Mouse (Mus musculus): ENCODE measurements around the gene Luzp1.

The Luzp1 gene

DNA sequence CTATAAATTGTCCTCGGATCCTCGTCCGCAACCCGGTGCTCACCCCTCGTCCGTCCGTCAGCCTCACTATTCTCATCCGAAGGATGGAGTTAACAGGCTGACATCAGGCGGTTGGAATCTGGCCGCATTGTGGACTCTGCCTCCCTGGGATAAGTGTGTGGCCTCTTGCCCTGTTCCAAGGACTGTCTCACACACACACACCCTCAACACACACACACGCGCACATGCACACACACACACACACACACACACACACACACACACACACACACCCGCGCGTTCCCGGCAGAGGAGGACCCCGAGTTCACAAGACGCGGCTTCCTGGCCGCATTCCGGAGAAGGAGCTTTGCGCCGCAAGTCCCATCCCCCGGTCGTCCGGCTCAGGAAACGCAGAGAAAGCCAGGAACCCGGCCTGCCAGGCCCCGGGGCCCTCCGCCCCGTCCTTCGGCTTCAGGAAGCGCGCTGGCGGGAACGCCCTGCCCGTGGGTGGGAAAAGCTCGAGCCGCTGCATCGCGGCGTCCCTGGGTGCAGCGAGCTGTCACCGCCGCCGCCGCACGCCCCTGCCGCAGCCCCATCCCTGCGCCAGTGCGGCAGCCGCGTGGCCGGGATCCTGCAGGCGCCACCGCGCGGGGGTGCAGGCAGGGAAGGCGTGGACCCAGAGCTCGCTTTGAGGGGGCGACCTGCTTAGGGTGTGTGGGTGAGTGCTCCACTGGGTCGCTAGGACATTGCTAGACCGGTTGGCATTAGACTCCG lies 7.3 kb upstream of the Luzp1 start, which contains the start of gene 6030445D17Rik:
6030445D17Rik (plus strand) TSS at position 165 of the 753 bp plus-strand sequence.
- 1% methylated on average over 60 of the region's 64 CpGs for WGBS

DNA sequence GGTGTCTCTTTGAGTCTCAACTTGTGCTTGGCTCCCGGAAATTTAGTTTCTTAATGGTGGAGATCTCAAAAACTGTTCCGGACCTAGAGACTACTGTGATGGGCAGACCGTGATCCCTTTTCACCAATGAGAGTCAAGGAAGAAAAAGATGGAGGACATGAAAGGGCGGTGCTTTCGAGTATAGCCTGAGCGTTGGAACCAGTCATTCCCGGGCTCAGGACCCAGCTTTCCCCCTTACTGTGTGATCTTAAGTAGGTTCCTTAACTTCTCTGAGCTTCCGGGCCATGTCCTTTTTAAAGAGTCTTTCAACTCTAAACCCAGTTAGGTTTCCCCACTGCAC lies 6.8 kb upstream of the Luzp1 start:
- WGBS = 3% methylated on average over 8 of the region's 8 CpGs

DNA sequence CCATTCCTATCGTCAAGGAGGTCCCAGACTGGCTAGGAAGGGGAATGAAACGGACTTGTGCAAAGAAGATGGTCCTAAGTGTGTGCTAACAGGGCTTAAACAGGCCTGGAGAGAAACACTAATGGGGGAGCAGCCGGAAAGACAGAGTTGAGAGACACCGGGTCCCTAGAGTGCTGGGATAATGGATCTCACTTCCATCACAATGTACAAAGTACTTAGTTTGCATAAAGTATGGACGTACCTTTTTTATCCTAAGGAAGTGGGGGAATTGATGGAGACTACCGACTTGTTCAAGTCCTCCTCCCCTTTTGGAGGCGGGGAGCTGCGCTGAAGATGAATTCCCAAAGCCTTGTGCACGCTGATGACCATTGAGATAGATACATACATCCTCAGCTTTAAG lies 6.1 kb upstream of the Luzp1 start:
- 67% methylated on average over 9 of the region's 9 CpGs for WGBS

DNA sequence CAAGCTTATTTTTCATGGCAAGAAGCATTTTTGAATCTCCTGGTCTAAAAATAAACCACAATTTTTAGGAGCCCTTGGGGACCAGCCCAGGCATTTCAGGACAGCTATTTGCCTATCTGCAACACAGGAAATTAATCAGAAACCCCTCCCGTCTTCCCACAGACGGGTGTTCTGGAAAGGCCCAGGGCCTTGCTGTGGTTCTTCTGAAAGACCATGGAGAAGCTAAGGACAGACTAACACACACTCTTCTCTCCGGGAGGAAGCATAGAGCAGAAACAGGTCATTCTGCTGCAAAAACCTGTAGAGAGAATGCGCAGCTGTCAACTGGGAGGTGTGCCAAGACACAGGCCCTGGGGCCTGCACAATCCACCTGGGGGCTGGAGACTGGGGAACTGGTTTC lies 3.3 kb upstream of the Luzp1 start:
- WGBS = 49% methylated on average over 4 of the region's 4 CpGs

DNA sequence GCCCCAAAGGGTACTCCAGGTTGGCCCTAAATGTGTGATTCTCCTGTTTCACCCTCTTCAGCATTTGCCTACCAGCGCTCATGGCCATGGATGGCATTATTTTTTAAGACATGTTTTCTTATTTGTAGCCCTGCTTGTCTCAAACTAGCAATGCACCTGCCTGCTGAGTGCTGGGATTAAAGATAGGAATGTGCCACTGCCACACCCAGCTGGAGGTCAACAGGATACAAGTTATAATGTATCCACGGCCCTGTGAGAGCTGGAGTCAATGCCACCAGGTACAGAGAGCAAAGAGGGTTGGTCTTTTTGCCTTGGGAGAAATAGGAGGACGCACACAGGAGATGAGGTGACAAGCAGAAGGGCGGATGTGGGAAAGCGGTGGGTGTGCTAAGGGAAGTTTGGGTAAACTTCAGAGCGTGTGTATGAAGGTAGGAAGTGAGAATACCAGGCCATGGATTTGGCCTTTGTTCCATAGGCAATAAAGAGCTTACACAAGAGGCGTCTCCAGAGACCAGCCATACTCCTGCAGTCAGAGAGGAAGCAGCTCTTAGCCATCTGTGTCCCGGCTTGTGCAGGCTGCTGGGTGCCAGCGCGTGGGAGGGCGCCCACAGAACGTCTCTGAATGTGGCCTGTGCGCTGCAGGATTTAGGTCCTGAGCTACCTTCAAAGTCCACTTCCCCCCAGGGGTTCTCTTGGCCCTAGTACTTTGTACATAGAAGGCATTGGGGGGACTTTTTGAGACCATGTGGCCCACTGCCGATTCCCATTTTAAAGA lies 821 bp upstream of the Luzp1 start:
- 43% methylated on average over 14 of the region's 14 CpGs for WGBS

DNA sequence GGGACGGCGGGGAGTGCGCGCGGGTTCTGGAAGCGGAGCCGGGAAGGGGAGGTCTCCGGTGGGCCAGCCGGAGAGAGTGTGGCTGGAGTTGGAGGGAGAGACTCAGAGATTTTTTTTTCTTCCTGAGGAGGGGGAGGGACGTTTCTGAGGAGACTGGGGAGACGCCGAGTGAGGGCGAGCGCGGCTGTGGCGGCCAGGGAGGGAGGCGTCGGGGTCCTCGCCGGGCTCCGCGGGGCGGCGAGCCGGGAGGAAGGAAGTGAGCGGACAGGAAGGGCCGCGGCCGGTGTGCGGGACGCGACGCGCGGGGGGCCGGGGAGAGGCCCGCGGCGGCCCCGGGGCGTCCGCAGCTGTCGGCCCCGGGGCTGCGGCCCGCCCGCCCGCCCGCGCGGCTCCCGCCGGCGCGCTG lies 383 bp downstream of the Luzp1 start:
- under 1% methylated on average over 37 of the region's 55 CpGs for WGBS

DNA sequence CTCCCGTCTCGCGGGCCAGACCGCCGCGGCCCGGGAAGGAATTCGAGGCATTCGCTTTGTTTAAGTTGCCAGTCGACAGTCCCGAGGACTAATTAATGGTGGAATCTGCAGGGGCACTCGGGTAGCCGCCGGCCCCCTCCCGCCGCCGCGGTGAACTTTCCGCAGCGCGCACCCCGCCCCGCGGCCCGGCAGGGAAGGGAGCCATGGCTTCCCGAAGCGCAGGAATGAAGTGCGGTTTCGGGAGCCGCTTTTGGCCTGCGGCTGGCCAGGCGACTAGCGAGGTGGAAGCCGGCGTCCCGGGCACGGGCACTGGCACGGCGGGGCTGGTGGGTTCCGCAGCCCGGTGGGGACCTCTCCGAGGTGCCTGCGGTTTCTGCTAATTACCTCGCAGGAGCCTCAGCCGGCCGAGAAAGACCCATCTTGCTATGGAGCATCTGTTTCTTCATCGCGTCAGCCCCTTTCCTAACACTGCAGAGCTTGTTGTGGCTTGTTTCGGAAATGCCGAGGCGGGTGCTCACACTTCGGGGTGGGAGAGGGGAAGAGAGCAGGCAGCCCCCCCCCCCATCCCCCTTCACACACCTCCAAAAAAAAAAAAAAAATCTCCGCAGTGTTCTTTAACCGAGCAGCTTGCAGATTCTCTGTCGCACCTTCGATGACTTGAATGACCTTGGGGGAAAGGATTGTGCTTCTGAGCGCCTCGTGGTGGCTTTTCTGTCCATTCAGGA lies 948 bp downstream of the Luzp1 start:
- under 1% methylated on average over 58 of the region's 58 CpGs for WGBS

DNA sequence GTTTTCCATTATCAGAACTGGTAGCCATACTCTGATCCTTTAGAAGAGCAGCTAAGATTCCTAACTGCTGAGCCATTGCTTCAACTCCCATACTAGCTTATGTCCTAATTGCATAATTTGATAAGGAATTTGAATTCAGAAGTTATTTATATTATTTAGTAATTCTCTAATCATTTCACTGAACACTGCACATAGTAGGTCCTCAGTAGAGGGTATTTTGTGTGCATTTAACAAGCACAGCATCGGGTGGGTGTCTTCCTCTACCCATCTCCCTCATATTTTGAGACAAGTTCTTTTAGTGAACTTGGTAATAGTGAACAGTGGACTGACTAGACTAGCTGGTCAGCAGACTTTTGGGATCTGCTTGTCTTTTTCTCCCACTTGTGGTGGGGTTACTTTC lies 7.1 kb downstream of the Luzp1 start:
- WGBS = 95% methylated on average over 1 of the region's 1 CpGs

DNA sequence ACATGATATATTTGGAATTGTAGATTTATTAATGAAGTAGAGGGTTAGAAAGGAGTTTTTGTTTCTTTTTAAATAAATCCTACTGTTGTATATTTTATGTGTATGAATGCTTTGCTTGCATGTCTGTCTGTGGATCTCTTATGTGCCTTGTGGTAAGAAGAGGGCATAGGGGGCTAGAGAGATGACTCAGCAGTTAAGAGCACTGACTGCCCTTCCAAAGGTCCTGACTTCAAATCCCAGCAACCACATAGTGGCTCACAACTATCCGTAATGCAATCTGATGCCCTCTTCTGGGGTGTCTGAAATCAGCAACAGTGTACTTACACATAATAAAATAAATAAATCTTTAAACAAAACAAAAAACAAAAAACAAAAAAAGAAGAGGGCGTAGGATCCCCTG lies 17.0 kb downstream of the Luzp1 start:
- WGBS = 90% methylated on average over 2 of the region's 2 CpGs

DNA sequence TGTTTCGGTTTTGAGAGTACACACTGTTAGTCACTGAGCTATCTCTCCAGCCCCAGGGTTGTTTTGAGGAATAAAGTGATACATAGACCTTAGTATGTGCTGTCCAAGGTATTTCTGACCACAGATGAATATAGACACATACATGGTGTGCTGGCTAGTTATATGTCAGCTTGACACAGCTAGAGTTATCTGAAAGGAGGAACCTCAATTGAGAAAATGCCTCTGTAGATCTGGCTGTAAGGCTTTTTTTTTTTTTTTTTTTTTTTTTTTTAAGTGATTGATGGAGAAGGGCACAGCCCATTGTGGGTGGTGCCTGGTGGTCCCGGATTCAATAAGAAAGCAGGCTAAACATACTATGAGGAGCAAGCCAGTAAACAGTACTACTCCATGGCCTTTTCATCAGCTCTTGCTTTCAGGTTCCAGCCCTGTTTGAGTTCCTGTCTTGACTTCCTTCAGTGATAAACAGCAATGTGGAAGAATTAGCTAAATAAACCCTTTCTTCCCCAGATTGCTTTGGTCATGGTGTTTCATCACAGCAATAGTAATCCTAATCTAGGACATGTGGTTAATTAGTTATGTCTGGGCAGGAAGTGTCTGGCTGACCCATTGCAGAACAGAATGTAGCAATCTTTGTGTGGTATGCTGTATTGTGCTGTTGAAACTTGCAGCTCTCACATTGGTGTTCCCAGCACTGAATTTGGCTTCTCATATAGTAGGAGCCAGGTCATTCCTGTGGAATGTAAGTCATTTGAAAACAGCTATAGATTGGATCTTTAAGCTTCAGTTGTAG lies 36.1 kb downstream of the Luzp1 start:
- 46% methylated on average over 2 of the region's 2 CpGs for WGBS

DNA sequence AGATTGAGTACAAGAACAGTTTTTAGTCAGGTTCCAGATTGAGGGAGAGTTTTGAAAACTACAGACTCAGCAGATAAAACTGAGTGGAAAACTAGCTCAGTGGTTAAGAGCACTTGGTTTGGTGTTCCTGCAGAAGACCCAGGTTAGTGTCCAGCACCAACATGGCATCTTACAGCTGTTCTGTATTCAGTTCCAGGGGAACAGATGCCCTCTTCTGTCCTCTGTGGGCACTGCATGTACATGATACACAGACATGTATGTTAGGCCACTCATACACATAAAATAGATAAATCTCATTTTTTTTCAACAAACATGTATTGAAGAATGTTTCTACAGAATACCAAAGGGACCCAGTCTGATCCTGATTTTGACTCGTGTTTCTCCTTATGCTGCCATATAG lies 40.3 kb downstream of the Luzp1 start:
- 86% methylated on average over 1 of the region's 1 CpGs for WGBS

DNA sequence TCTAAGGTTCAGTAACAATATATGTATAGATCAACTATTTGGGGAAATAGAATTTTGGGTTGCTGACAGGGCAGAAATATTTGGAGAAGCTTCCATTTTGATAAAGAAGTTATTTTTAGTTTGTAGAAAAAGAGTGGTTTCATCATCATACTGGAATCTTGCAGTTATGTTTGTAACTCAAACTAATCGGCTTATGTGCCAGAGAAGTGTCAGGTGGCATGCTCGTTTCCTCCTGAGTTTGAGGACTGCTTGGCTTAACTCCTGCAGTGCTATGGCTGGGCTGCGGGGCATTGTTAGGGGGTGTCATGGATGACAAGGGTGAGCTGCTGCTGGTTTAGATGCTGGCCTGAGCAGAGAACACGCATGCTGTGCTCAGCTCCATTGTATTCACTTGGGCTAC lies 42.1 kb downstream of the Luzp1 start:
- WGBS = 51% methylated on average over 4 of the region's 4 CpGs

DNA sequence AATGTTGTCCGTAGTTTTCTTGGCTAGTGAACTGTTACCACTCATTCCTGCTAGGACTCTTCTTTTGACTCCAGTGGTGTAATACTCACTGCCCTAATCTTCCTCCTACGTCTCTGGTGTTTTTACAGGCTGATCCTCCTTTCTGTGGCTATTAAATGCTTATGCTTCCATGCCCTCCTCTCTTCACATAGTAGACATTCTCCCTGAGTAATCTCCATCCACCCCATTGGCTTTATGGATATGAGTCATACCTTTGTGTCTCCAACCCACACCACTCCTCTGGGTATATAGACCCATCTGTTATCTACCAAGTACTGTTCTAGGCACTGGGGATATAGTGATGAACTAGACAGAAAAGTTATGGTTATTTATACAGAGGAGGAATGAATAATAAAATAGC lies 48.6 kb downstream of the Luzp1 start:
- WGBS = 76% methylated on average over 2 of the region's 2 CpGs

DNA sequence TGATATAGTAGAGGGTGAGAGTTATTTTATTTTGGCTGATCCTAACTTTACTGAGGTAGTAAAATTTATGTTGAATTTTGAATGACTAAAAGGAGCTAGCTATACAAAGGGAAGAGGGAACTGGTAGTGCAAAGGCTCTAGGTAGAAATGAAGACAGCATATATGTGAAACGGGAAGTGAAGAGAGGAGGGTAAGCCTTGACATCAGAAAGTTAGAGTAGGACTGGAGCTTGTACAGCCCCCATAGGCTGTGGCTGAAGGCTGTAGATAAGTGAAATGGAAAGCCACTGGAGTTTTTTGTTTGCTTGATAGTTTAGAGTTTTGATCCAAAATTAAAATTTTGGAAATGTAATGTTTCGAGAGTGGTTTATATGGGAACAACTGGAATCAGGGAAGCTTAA lies 49.0 kb downstream of the Luzp1 start:
- 79% methylated on average over 2 of the region's 2 CpGs for WGBS

DNA sequence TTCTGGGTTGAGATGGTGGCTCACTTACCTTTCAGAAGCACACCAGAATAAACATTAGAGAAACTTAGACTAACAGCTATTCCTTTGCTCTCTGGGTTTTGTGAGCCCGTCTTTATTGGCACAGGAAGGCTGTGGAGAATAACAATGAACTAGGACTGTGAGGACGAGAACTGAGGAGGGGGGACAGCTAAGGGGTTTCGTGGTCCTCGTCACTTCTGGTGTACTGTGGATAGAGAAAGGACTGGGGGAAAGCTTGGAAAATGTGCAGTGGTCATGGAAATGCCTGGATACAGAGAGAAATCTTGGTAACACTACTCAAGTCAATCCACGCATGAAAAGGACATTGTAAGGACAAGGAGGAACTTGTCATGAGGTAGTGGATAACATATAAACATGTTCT lies 52.3 kb downstream of the Luzp1 start:
- WGBS = 68% methylated on average over 5 of the region's 5 CpGs

DNA sequence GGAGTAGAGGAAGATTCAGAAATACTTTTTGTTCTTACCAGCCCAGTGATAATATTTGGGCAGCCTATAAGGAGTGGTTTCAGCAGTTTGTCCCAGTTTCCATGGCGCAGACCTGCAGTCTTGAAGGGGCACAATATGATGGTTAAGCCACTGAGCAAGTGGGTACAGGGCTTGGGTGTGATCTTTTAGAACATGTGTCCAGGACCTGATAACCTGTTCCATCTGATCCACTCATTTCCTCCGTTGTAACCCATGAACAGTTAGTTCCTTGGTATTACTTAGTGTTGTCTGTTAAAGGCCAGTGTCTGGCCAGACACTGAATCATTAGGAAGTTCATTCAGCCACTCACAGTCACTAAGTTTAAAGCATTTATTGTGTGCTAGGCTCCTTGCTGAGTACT lies 54.7 kb downstream of the Luzp1 start:
- WGBS = 85% methylated on average over 2 of the region's 2 CpGs

DNA sequence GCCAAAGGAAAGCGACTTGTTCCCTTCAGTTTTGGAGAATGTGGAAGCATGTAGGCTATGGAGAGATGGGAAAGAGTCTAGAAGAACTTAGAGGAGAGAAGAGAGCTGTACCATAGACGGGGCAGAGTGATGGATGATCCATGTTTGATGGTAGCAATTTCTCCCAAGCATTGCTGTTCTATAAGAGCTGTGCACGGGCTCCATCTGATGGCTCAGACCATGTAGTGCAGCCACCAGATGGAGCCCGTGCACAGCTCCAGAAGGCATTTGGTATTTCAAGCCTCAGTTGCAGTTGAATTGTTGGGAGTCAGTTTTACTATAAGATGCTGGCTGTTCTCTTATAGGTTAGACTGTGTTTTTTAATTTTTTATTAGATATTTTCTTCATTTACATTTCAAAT lies 56.9 kb downstream of the Luzp1 start:
- 15% methylated on average over 4 of the region's 4 CpGs for WGBS

DNA sequence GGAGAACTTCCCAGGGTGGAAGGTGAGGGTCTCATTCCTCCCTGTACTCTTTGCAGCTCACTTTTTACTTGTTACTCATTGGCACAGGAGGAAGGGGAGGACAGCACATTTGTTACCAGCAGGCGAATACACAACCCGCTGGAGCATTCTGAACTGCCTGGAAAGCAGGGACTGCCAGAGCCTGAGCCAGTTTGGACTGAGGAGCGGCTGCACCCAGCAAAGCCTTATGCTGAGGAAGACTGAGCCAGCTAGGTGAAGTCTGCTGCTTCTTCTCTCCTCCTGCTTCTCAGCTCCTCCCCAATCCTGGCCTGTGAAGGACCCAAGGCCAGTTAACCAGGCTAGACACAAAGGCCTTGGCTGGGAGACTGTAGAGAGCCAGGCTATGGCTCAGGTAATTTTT lies 75.6 kb downstream of the Luzp1 start:
- WGBS = 65% methylated on average over 3 of the region's 3 CpGs

DNA sequence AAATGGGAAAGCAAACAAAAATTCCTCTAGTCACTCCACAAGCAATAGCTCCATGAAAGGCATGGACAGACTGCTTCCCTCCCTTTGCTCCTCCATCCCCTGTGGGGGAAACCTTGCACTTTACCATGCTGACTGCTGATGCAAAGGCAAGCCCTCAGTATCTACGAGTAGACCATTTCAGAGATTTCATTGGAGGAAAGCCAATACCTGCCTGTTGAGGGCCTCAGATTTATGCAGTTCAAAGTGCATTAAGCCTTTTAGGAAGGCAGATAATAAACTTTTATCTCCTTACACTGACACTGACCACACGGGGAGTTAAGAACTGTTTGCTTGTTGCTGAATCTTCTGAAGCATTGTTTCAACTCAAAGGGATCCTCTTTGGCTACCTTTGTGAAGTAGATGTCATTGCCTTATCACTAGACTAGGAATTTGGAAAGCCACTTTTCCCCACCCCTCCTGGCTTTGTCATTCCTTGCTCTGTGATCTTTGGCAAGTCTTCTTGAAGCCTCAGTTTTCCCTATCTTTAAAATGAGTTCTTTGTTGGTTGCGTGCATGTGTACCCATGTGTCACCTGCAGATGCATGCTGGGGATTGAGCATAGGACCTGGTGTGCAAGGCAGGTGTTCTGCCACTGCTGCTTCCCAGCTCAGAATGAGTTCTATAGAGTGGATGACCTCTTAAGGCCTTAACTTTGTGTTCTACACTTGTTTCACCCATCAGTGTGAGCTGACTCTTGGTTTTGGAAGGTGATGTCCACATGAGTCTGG lies 76.9 kb downstream of the Luzp1 start:
- 64% methylated on average over 3 of the region's 3 CpGs for WGBS

DNA sequence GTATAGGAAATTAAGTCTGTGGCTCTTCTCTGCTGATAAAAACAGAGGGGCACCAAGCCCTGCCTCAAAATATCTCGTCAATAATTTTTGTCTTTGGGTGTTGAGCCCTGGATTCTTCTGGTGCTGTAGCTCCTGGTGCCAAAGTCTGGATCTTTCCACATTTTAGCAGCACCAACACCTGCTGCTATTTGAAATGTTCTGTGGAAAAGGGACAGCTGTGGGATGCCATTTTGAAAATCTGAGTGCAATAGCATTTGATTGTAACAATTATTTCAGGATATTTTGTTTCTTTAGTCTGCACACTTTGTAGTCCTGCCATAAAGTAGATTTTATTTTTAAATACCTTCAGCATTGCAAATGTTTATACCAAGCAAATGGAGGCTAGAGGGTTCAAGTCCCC lies 78.2 kb downstream of the Luzp1 start:
- WGBS = 36% methylated on average over 1 of the region's 1 CpGs

DNA sequence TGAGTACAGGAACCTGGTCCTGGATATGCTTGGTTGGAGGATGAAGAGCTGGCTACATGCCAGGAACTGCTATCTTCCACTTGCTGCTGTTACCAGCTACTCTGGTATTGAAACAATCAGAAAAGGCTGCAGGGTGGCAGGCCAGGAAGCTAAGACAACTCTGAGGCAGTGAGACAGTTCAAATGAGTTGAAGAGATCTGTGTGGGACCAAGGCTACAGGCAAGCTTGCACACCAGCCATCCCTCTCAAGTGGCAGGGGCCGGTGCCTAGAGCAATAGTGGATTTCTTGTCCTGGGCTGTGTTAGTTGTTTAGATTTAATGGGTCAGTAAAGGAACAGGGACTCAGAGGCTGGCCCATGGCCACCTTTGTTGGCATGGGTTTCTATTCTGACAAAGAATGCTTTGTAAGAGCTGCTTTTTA lies 78.8 kb downstream of the Luzp1 start:
- WGBS = 24% methylated on average over 1 of the region's 1 CpGs

Data from cerebral cortex, adult 2 months (tissue).